Mouse (Mus musculus) lung, embryonic 16.5 days (tissue): ENCODE results near the gene Clec12a. TPM values are rescaled to one million over a fixed set of nuclear protein-coding genes. Genes with fewer than 3 reads are reported as not detected.
"Not testable (repeated sequence)": the region's sequence is repeated elsewhere in the genome, so short reads cannot be mapped to it uniquely, and the experiment has no call there.

Experiments
- ATAC-seq: fragments of 200-750 bp; cut with Nextera tagmentation; 2 replicates; pipeline ENCODE4 v1.8.0; 2017; ENCODE audit warnings: low read depth, mild to moderate bottlenecking, moderate library complexity
- H3K27ac ChIP-seq: fragments of 300-500 bp; sonication (generic); 2 replicates; pipeline ENCODE4 v1.5.1; 2014; ENCODE audit warnings: mild to moderate bottlenecking, control low read depth, low read length
- H3K27me3 ChIP-seq: fragments of 300-500 bp; sonication (generic); 2 replicates; pipeline ENCODE4 v1.6.1; 2014; ENCODE audit warnings: low read depth, low read length, mixed read lengths; ENCODE audit not compliant: control insufficient read depth, insufficient read depth
- H3K36me3 ChIP-seq: fragments of 300-500 bp; sonication (generic); 2 replicates; pipeline ENCODE4 v1.6.1; 2014; ENCODE audit warnings: low read length; ENCODE audit not compliant: control insufficient read depth, insufficient read depth
- H3K4me1 ChIP-seq: fragments of 300-500 bp; sonication (generic); replicated peaks from 2 replicates; pipeline ENCODE4 v1.6.1; 2014; ENCODE audit warnings: low read length, mixed read lengths; ENCODE audit not compliant: control insufficient read depth, insufficient read depth
- H3K4me2 ChIP-seq: fragments of 300-500 bp; sonication (generic); 2 replicates; pipeline ENCODE4 v1.6.1; 2014; ENCODE audit warnings: low read depth, low read length, control low read depth
- H3K4me3 ChIP-seq: fragments of 300-500 bp; sonication (generic); 2 replicates; pipeline ENCODE4 v1.5.1; 2014; ENCODE audit warnings: mild to moderate bottlenecking, low read length, control low read depth
- H3K9ac ChIP-seq: fragments of 300-500 bp; sonication (generic); 2 replicates; pipeline ENCODE4 v1.6.1; 2014; ENCODE audit warnings: low read length, control low read depth
- H3K9me3 ChIP-seq: fragments of 300-500 bp; sonication (generic); 2 replicates; pipeline ENCODE4 v1.6.1; 2016; ENCODE audit warnings: low read length; ENCODE audit not compliant: control insufficient read depth
- WGBS: fragments of 180-500 bp; shearing (Covaris S2); extraction: QIAGEN DNeasy Blood & Tissue Kit; methylation state at CpG from one replicate; pipeline ENCODE4 v1.1.7; 2014; 5-methylcytosine and 5-hydroxymethylcytosine counted together
- polyA plus RNA-seq: library from polyadenylated mRNA; unstranded; fragments of >200 nt; fragmentation: Nextera tagmentation; extraction: Ambion mirVana; gene quantifications from 2 replicates; pipeline ENCODE4 v1.2.1, GENCODE M21; 2015

The Clec12a gene
- 3.3 and 4.3 TPM in 2 replicates for polyA plus RNA-seq

DNA sequence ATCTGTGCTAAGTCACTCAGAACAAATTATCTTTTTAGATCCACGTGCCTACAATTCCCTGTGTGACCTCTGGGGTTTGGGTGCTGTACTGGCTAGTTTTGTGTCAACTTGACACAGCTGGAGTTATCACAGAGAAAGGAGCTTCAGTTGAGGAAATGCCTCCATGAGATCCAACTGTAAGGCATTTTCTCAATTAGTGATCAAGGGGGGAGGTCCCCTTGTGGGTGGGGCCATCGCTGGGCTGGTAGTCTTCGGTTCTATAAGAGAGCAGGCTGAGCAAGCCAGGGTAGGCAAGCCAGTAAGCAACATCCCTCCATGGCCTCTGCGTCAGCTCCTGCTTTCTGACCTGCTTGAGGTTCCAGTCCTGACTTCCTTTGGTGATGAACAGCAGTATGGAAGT lies at the start of gene Clec12a:
Clec12a (plus strand) TSS at position 301 of the 400 bp plus-strand sequence.
- WGBS = 71% methylated on average over 4 of the region's 4 CpGs
- H3K4me2 ChIP-seq, H3K4me3 ChIP-seq, H3K9me3 ChIP-seq, H3K9ac ChIP-seq, H3K27ac ChIP-seq, H3K4me1 ChIP-seq, ATAC-seq, H3K36me3 ChIP-seq, H3K27me3 ChIP-seq: not testable (repeated sequence)

DNA sequence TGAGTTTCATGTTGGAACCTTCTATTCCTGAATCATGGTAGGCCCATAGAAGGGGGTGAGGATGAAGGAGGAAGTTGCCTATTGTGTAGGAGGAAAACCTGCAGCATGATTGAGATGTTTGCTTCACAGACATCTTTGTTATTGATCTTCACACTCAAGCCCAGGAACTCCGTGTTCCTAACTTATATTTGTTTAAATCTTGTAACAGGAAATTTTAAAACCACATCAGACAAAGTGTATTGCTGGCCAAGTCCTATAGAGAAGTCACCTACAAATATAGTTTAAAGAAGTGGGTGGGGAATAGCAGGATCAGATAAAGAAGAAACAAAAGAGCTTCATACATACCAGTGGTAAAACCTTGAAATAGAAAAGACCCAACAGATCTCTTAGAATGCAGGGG lies 38.3 kb upstream of the Clec12a start:
- ATAC-seq = no peak
- WGBS = 23% methylated on average over 1 of the region's 1 CpGs

DNA sequence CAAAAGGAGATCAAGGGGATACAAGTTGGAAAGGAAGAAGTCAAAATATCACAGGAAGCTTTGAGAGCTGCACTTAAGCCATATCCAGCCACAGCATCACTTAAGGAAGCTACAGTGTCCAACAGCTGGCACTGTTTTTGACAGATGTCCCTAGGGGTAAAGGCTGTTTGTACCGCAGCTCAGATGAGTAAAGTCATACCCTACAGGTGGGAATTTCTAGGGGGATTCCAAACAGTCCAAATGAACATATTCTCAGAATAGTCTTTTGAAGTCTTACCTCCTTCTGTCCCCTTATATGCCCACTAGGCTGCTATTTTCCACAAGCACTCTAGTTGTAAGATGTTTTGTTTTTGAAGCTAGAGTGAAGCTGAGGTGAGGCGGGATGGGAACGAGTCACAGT lies 30.0 kb upstream of the Clec12a start:
- no peak overlapping the region for H3K4me3 ChIP-seq
- no peaks in the 10 kb centered on the region for H3K9me3 ChIP-seq
- H3K36me3 ChIP-seq = no peaks in the 10 kb centered on the region
- no peak overlapping the region for H3K9ac ChIP-seq
- no peaks in the 10 kb centered on the region for H3K4me1 ChIP-seq
- ATAC-seq = no peak
- no peak overlapping the region for H3K4me2 ChIP-seq
- H3K27me3 ChIP-seq = no peaks in the 10 kb centered on the region
- H3K27ac ChIP-seq = no peak overlapping the region
- whole genome bisulfite sequencing = 74% methylated on average over 3 of the region's 3 CpGs

More for the DNA sequence above, 38.3 kb upstream of the Clec12a start:
- H3K27ac ChIP-seq = no peak overlapping the region
- no peak overlapping the region for H3K4me3 ChIP-seq
- no peak overlapping the region for H3K9ac ChIP-seq
- no peaks in the 10 kb centered on the region for H3K9me3 ChIP-seq
- no peak overlapping the region for H3K4me2 ChIP-seq
- no peaks in the 10 kb centered on the region for H3K27me3 ChIP-seq
- no peaks in the 10 kb centered on the region for H3K4me1 ChIP-seq
- no peaks in the 10 kb centered on the region for H3K36me3 ChIP-seq

DNA sequence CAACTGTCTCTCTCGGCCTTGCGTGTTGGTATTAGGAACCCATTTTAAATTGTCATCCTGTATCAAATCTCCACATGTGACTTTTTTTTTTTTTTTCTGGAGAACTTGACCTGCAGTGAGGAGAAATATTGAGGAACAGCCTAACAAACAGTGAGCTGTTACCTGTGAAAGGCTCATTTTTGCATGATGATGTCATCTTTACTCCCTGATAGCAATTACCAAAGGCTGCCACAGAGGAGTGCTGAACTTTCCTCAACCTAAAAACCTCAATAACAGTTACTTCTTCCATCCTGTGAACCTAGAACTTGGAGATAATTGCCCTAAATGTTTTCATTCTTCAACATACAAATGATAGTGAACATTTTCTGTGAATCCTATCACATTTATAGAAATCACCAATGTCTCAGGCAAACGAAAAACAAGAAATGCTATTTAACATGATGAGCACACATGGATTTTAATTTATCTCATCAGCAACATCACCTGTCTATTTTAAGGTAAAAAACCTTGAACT lies 27.8 kb upstream of the Clec12a start:
- H3K36me3 ChIP-seq = no peaks in the 10 kb centered on the region
- no peak overlapping the region for H3K9ac ChIP-seq
- H3K27ac ChIP-seq = no peak overlapping the region
- H3K27me3 ChIP-seq = no peaks in the 10 kb centered on the region
- H3K4me2 ChIP-seq = no peak overlapping the region
- H3K9me3 ChIP-seq = no peaks in the 10 kb centered on the region
- no peak overlapping the region for H3K4me3 ChIP-seq
- no peak for ATAC-seq
- WGBS = 74% methylated on average over 3 of the region's 3 CpGs
- no peaks in the 10 kb centered on the region for H3K4me1 ChIP-seq

DNA sequence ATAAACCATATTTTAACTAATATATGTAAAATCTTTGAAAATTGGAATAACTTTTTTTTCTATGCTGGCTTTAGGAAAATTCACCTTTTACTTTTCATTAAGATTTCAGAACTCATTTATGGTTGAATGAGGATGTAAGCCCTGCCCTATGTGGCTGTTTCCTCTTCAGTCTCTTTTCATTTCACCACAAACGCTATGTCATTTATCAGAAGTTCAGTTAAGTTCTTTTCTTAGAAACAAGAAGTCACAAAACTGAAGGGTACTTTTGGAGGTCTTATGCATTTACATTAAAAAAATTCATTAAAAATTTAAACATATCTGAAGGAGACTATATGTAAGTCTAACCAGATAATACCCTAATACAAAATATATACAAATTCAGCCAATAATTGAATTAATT lies 26.8 kb upstream of the Clec12a start:
- Histone ChIP-seq H3K27ac (no peak overlapping the region), H3K4me1 (no peaks in the 10 kb centered on the region), H3K4me3 (no peak overlapping the region), H3K27me3 (no peaks in the 10 kb centered on the region), H3K36me3 (no peaks in the 10 kb centered on the region), H3K9me3 (no peaks in the 10 kb centered on the region), H3K9ac (no peak overlapping the region), H3K4me2 (no peak overlapping the region)
- 72% methylated on average over 1 of the region's 1 CpGs for WGBS
- no peak for ATAC-seq

DNA sequence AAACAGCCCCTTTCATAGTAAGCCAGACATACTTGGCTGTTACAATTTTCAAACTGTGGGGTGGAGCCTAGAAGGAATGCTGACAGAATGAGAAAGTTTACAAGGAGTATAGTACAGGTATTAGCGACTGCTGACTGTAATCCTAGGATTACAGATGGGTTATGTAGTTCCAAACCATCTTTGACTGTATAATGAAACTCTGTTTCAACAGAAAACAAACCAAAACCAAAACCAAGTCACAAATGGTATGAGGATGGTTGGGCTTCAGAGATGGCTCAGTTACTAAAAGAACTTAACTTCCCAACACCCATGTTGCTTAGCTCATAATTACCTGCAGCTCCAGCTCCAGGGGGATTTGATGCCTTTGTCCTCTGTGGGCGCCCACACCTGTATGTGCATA lies 26.0 kb upstream of the Clec12a start:
- no peak for ATAC-seq
- Histone ChIP-seq H3K9me3 (no peaks in the 10 kb centered on the region), H3K36me3 (no peaks in the 10 kb centered on the region), H3K4me3 (no peak overlapping the region), H3K4me1 (no peaks in the 10 kb centered on the region), H3K27ac (no peak overlapping the region), H3K4me2 (no peak overlapping the region), H3K9ac (no peak overlapping the region), H3K27me3 (no peaks in the 10 kb centered on the region)
- WGBS = 68% methylated on average over 2 of the region's 2 CpGs

DNA sequence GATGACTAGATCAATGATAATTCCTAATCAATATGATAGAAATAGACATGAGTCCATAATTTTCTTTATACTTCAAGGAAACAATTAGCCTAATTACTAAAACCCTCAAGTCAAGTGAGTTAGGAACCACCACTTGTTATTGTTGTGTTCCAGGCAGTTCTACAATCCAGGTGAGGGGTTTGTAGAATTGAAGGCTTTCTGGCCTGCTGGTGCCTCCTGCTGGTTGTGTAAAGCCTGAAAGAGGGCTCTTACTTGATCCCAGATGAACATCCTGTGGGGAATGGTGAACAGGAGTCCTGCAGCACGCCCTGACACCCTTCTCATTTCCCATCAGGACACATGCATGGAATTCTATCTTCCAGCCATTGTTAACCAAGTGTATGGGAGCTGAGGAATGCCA lies 24.1 kb upstream of the Clec12a start:
- 36% methylated on average over 1 of the region's 1 CpGs for WGBS

DNA sequence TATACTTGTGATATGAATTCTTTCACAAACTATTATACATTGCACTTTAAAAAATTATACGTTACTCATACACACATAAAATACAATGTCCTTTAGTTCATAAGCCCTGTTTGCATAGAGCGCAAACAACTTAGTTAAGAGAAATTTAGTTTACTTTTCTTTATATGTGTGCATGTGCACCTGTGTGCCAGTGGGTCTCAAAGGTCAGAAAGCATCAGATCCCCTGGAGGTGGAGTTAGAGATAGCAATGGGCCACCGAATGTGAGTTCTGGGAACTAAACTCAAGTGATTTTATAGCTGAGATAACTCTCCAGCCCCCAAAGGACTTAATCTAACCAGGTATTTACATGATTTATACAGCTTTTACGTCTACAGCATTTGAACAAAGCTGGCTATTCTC lies 23.2 kb upstream of the Clec12a start:
- Histone ChIP-seq H3K4me3 (no peak overlapping the region), H3K27me3 (no peaks in the 10 kb centered on the region), H3K9ac (no peak overlapping the region), H3K4me2 (no peak overlapping the region), H3K27ac (no peak overlapping the region), H3K36me3 (no peaks in the 10 kb centered on the region), H3K9me3 (no peaks in the 10 kb centered on the region), H3K4me1 (no peaks in the 10 kb centered on the region)
- ATAC-seq = no peak
- 66% methylated on average over 4 of the region's 4 CpGs for WGBS

More for the DNA sequence above, 24.1 kb upstream of the Clec12a start:
- H3K27ac ChIP-seq = no peak overlapping the region
- H3K9me3 ChIP-seq = no peaks in the 10 kb centered on the region
- no peak overlapping the region for H3K4me2 ChIP-seq
- H3K4me3 ChIP-seq = no peak overlapping the region
- no peaks in the 10 kb centered on the region for H3K36me3 ChIP-seq
- no peaks in the 10 kb centered on the region for H3K4me1 ChIP-seq
- ATAC-seq = no peak
- no peak overlapping the region for H3K9ac ChIP-seq
- no peaks in the 10 kb centered on the region for H3K27me3 ChIP-seq

DNA sequence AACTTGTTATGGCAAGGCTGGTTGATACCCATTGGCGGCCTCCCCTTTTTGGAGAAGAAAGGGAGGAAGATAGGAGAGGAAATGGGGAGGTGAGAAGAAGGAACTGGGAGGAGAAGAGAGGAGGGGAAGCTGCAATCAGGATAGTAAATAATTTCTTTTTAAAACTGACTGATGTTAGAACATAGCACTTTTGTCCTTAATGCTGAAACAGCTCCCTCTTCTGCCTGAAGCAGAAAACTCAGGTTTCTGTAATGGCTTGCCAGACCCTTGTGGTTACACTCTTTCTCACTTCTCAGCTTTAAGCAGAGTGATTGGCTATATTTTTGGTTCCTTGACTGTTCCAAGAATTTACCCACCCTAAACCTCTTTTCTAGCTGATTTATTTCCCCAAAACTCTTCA lies 16.5 kb upstream of the Clec12a start:
- no peak for ATAC-seq
- H3K4me3 ChIP-seq = no peak overlapping the region
- no peak overlapping the region for H3K27ac ChIP-seq
- H3K4me1 ChIP-seq = no peaks in the 10 kb centered on the region
- WGBS = 48% methylated on average over 1 of the region's 1 CpGs
- H3K9ac ChIP-seq = no peak overlapping the region
- H3K4me2 ChIP-seq = no peak overlapping the region
- H3K27me3 ChIP-seq = no peaks in the 10 kb centered on the region
- H3K36me3 ChIP-seq = no peaks in the 10 kb centered on the region
- no peaks in the 10 kb centered on the region for H3K9me3 ChIP-seq

DNA sequence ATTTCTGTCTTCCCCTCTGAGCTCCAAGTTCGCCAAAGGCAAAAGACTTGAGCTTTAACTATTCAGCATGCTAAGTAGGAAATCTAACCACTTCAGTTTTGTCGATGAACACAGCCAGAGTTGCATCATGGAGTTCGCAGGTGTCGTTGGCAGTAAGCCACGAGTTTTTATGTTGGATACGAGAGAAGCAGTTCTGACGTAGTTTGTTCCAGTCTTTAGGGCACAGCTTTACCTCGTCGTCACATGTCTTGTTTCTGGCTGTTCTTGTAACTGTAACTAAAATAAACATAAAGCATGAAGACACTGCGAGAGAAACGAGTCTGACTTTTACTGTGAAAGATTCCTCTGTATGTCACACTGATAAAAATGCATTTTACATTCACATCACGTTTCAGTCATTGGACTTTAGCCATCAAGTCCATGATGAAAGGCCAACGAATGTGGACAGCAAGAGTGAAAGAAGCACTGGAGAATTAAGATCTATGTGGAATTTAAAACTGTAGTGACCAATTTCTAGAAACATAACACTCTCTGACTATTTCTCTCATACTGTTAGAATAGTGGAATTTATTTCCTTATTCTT lies 15.8 kb upstream of the Clec12a start:
- no peak overlapping the region for H3K27ac ChIP-seq
- no peaks in the 10 kb centered on the region for H3K36me3 ChIP-seq
- ATAC-seq = no peak
- no peaks in the 10 kb centered on the region for H3K27me3 ChIP-seq
- no peak overlapping the region for H3K4me2 ChIP-seq
- no peak overlapping the region for H3K4me3 ChIP-seq
- no peaks in the 10 kb centered on the region for H3K9me3 ChIP-seq
- H3K9ac ChIP-seq = no peak overlapping the region
- no peaks in the 10 kb centered on the region for H3K4me1 ChIP-seq
- 40% methylated on average over 13 of the region's 13 CpGs for WGBS
